Mouse (Mus musculus): ENCODE data around the gene Rnf11.

- no peak for TF ChIP-seq EP300 (optimal IDR thresholded peaks at IDR 0.05)
- TF ChIP-seq CTCF (IDR thresholded peaks at IDR 0.05; ENCODE audit: low read depth) = no peak
Observed at GRCm38 (mm10) chr4:109430250-109430649, 54.3 kb downstream of the Rnf11 start.

Data from stomach, postnatal 0 days (tissue).